Mouse (Mus musculus) bone marrow macrophage, adult 2 months (primary cell): Measurements from ENCODE around the gene Arid4b.

Source experiments
- CTCF ChIP-seq: IDR thresholded peaks from 2 replicates; pipeline ENCODE4 v1.5.1; 2012; ENCODE audit warnings: low read depth, mild to moderate bottlenecking, low read length, moderate library complexity
- POLR2A ChIP-seq: IDR thresholded peaks from 2 replicates; pipeline ENCODE4 v1.6.1; 2012; ENCODE audit warnings: mild to moderate bottlenecking, low read depth, low read length, borderline replicate concordance

DNA sequence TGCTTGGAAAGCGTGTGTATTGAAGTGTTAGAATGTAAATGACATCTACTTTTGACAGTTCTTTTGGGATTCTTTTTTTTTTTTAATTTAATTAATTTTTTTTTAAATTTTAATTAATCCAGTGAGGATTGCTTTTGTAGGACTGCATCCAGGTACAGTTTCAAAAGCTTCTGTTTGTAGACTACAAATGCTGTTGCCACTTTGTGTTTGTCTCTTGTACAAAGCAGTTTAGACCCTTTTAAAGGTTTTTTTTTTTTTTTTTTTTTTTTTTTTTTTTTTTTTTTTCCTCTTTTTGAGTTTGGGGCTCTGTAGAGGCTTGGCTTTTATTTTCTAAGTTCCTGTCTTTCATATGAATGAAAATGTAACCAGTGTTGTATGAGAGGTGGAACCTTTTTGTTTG, 2.7 kb downstream of the Arid4b start:
- no peak for TF ChIP-seq CTCF
- TF ChIP-seq POLR2A, result no peak
